Mouse (Mus musculus) forebrain, embryonic 15.5 days (tissue): ENCODE data around the gene Cecr2. TPM values are rescaled to one million over a fixed set of nuclear protein-coding genes. Genes with fewer than 3 reads are reported as not detected.

ENCODE experiments used
- ATAC-seq: fragments of 200-750 bp; cut with Nextera tagmentation; replicated peaks from 2 replicates; pipeline ENCODE4 v1.8.0; 2017; ENCODE audit warnings: mild to moderate bottlenecking, moderate TSS enrichment, moderate library complexity
- H3K27ac ChIP-seq: fragments of 300-500 bp; sonication (generic); replicated peaks from 2 replicates; pipeline ENCODE4 v1.5.1; 2015; ENCODE audit warnings: mild to moderate bottlenecking, inconsistent platforms
- H3K27me3 ChIP-seq: fragments of 300-500 bp; sonication (generic); 2 replicates; pipeline ENCODE4 v1.6.1; 2015; ENCODE audit warnings: inconsistent platforms
- H3K36me3 ChIP-seq: fragments of 300-500 bp; sonication (generic); 2 replicates; pipeline ENCODE4 v1.6.1; 2015; ENCODE audit warnings: mild to moderate bottlenecking, inconsistent platforms
- H3K4me1 ChIP-seq: fragments of 300-500 bp; sonication (generic); 2 replicates; pipeline ENCODE4 v1.6.1; 2015; ENCODE audit warnings: inconsistent platforms
- H3K4me2 ChIP-seq: fragments of 300-500 bp; sonication (generic); replicated peaks from 2 replicates; pipeline ENCODE4 v1.6.1; 2015; ENCODE audit warnings: mild to moderate bottlenecking, inconsistent platforms
- H3K4me3 ChIP-seq: fragments of 300-500 bp; sonication (generic); 2 replicates; pipeline ENCODE4 v1.5.1; 2015; ENCODE audit warnings: mild to moderate bottlenecking, inconsistent platforms
- H3K9ac ChIP-seq: fragments of 300-500 bp; sonication (generic); replicated peaks from 2 replicates; pipeline ENCODE4 v1.6.1; 2015; ENCODE audit warnings: mild to moderate bottlenecking, inconsistent platforms
- H3K9me3 ChIP-seq: fragments of 300-500 bp; sonication (generic); 2 replicates; pipeline ENCODE4 v1.6.1; 2016; ENCODE audit warnings: inconsistent platforms
- WGBS: fragments of 180-500 bp; shearing (Covaris S2); methylation state at CpG from one replicate; pipeline ENCODE4 v1.1.7; 2015; ENCODE audit warnings: mixed read lengths; 5-methylcytosine and 5-hydroxymethylcytosine counted together
- polyA plus RNA-seq: library from polyadenylated mRNA; unstranded; fragments of >200 nt; fragmentation: Nextera tagmentation; extraction: Ambion mirVana; gene quantifications from 2 replicates; pipeline ENCODE4 v1.2.1, GENCODE M21; 2015

The Cecr2 gene
- 5.7 and 7.1 TPM in 2 replicates for polyA plus RNA-seq

DNA sequence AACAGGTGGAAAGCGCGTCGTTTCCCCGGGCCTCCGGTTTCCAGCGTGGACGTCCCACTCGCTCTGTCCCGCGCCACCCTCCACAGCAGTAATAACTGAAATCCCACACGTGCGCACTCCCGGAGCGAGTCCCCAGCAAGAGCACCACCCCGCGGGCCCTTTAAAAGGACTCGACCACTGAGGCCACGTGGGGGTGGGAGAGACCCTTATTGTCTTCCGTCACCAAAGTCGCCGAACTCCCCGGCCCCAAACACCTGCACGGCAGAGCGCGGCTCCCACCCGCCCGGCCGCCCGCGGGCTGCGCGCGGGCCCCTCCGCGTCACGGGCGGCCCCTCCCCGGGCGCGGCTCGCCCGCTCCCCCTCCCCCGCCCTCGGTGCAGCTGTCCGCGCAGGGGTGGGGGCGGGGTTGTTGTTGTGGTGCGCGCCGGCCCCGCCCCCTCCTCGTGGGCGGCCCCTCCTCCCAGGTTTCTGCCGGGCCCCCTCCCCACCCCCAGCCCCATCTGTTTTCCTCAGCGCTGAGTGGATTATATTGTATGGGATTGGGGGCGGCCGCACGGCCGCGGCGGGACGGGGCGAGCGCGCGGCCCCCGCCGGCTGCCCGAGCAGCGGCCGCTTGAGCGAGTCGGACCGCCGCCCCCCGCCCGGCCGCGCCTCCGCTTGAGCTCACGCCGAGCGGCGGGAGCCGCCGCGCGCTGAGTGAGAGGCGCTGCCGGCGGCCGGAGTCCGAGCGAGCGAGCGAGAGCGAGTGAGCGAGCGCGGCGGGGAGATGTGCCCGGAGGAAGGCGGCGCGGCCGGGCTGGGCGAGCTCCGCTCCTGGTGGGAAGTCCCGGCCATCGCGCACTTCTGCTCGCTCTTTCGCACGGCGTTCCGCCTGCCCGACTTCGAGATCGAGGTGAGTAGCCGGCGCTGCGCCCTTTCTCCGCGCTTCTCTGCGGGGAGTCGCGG, at the start of gene Cecr2:
Cecr2 (plus strand) TSS at position 554 of the 945 bp plus-strand sequence.
- peak within 1 kb of the TSS; percentile 95 for H3K4me2 ChIP-seq
- under 1% methylated on average over 110 of the region's 127 CpGs for WGBS

DNA sequence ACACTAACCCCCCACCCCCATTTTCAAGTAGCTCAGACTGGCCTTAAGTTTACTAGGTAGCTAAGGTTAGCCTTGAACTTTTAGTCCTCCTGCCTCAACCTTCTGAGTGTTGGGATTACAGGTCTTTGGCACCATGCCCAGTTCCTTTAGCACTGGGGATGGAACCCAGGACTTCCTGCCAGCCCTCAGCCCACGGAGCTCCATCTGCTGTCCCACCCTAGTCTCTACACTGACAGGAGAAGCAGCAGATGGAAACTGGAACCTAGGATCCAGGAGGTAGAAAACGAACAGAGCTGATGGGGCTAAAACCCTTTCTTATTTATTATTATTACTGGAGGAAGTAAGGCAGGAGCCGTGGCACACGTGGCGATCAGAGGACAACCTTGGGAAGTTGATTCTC, 48.6 kb upstream of the Cecr2 start:
- Histone ChIP-seq H3K36me3 (no peaks in the 10 kb centered on the region), H3K4me2 (no peak overlapping the region), H3K9ac (no peak overlapping the region), H3K9me3 (no peaks in the 10 kb centered on the region), H3K4me3 (no peak overlapping the region), H3K27me3 (no peaks in the 10 kb centered on the region), H3K27ac (no peak overlapping the region), H3K4me1 (no peaks in the 10 kb centered on the region)
- 66% methylated on average over 5 of the region's 5 CpGs for WGBS
- no peak for ATAC-seq

More for the DNA sequence above, at the start of gene Cecr2:
- Histone ChIP-seq H3K36me3 (no peaks in the 10 kb centered on the region), H3K9ac (peak within 1 kb of the TSS; percentile 72), H3K4me3 (peak within 1 kb of the TSS; percentile 96), H3K27ac (peak within 1 kb of the TSS; percentile 98), H3K27me3 (no peaks in the 10 kb centered on the region), H3K4me1 (peaks cover 16% of the 10 kb centered on the region), H3K9me3 (no peaks in the 10 kb centered on the region)
- peak; percentile 90 for ATAC-seq

DNA sequence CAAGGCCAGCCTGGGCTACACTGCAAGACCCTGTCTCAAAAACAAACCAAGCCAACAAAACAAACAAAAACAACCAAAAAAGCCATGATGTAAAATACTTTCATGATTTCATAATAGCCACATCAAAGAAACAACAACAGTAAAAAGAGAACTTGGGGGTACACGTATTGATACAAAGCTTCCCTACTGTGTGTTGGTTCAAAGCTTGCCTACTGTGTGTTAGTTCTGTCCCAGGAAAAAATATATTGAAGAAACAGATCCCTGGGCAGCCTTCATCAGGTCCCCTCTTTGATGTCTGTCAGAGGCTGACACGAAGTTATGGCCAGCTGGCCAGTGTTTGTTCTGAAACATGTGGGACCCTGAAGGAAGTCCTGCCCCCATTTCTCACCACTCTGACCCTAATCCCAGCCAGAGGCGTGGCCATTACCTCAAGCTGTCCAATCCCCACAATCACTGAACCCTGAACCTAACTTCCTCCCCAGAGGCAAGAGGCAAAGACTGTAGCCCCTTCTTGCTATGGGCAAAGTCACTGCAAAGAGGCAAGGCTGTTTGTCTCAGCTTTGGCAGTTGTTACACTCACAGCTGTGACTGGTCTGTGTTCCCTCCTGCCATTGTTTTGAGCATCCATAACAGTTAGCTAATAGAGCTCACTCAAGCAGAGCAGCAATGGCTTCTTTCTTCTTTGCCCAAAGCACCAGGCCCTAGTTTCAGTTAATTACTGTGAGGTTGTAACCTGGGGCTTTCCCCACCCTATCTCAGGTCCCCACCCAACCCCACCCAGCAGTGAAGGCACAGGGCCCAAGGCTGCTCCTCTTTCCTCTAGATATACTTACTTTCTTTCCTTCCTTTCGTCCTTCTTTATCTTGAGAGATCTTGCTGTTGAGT, 47.4 kb upstream of the Cecr2 start:
- Histone ChIP-seq H3K9me3 (no peaks in the 10 kb centered on the region), H3K4me2 (no peak overlapping the region), H3K9ac (no peak overlapping the region), H3K27me3 (no peaks in the 10 kb centered on the region), H3K4me3 (no peak overlapping the region), H3K27ac (no peak overlapping the region), H3K4me1 (no peaks in the 10 kb centered on the region), H3K36me3 (no peaks in the 10 kb centered on the region)
- WGBS = 63% methylated on average over 4 of the region's 4 CpGs
- no peak for ATAC-seq

DNA sequence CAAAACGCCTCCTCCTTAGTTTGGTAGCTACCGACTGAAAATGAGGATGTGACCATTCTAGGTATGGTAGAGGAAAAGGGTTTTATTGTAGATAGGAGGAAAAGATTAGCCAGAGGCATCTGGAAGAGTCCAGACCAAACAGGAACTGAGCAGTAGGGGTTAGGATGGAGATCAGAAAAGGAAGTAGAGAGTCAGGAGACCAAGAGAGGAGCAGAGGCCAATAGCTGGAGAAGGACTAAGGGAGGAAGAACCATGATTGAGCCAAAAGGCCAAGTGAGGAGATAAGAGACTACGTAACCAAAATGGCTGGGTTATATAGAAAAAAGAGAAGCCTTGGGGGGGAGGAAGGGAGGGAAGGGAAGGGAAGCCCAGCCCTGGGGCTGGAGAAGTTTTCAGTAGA, 46.0 kb upstream of the Cecr2 start:
- no peaks in the 10 kb centered on the region for H3K27me3 ChIP-seq
- WGBS = 95% methylated on average over 3 of the region's 3 CpGs
- H3K27ac ChIP-seq = no peak overlapping the region
- ATAC-seq = no peak
- no peak overlapping the region for H3K9ac ChIP-seq
- no peaks in the 10 kb centered on the region for H3K36me3 ChIP-seq
- no peaks in the 10 kb centered on the region for H3K4me1 ChIP-seq
- no peak overlapping the region for H3K4me3 ChIP-seq
- H3K9me3 ChIP-seq = no peaks in the 10 kb centered on the region
- no peak overlapping the region for H3K4me2 ChIP-seq

DNA sequence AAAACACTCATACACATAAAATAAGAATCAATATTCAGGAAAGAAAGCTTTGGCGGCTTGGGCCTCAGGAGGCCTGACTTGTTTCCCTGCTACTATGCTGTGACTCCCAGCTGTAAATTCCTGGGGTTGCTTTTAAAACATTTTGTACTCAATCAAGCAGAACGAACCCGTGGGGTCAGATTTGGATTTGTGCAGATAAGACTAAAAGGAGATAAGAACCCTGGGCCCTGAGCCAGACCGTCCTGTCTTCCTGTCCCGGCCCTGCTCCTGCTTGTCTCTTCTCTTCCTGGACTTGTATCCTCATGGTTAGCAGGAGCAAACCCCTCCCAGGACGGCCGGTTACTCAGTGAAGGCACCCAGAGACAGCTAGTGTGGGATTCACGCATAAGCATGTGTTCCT, 41.1 kb upstream of the Cecr2 start:
- no peaks in the 10 kb centered on the region for H3K9me3 ChIP-seq
- no peak for ATAC-seq
- H3K36me3 ChIP-seq = no peaks in the 10 kb centered on the region
- H3K9ac ChIP-seq = no peak overlapping the region
- no peaks in the 10 kb centered on the region for H3K4me1 ChIP-seq
- H3K4me2 ChIP-seq = no peak overlapping the region
- H3K27ac ChIP-seq = no peak overlapping the region
- WGBS = 68% methylated on average over 8 of the region's 8 CpGs
- no peak overlapping the region for H3K4me3 ChIP-seq
- no peaks in the 10 kb centered on the region for H3K27me3 ChIP-seq

DNA sequence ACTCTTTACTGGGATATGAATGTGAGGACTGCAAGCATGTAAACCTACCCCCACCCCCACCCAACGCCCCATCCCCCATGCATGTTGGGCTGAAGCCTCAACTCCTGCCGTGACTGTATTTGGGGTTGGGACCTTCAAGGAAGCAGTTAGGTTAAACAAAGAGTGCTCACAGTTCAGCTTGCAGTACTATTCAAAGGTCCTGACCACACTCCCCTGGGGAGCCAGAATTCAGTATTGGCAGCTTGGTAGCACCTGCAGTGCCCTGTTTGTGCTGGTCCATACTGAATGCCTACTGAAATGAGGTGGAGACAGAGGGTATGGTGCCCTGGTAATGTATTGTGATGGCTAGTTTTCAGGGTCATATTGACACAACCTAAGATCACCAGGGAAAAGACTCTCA, 39.1 kb upstream of the Cecr2 start:
- Histone ChIP-seq H3K36me3 (no peaks in the 10 kb centered on the region), H3K27me3 (no peaks in the 10 kb centered on the region), H3K4me2 (no peak overlapping the region), H3K9me3 (no peaks in the 10 kb centered on the region), H3K27ac (no peak overlapping the region), H3K4me3 (no peak overlapping the region), H3K4me1 (no peaks in the 10 kb centered on the region), H3K9ac (no peak overlapping the region)
- no peak for ATAC-seq
- WGBS = 52% methylated on average over 2 of the region's 2 CpGs

DNA sequence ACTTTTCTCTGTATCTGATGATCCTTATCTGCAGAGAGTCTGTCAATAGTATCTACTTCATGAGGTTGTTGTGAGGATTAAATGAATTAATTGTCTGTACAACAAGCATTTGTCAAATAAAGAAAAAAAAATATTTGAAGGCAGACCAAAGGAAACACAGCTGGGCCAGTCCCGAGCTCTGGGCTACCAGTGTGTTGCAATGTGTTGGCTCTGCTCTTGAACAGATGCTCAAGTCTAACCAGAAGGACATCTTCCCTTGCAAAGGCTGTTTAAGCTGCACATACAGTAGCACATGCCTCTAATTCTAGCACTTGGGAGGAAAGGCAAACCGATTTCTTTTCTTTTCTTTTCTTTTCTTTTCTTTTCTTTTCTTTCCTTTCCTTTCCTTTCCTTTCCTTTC, 37.2 kb upstream of the Cecr2 start:
- Histone ChIP-seq H3K4me1 (no peaks in the 10 kb centered on the region), H3K4me3 (no peak overlapping the region), H3K4me2 (no peak overlapping the region), H3K9me3 (no peaks in the 10 kb centered on the region), H3K9ac (no peak overlapping the region), H3K27ac (no peak overlapping the region), H3K36me3 (no peaks in the 10 kb centered on the region), H3K27me3 (no peaks in the 10 kb centered on the region)
- 77% methylated on average over 2 of the region's 2 CpGs for WGBS
- no peak for ATAC-seq

- Histone ChIP-seq H3K4me1 (no peaks in the 10 kb centered on the region), H3K4me2 (no peak overlapping the region), H3K4me3 (no peak overlapping the region), H3K27me3 (no peaks in the 10 kb centered on the region), H3K36me3 (no peaks in the 10 kb centered on the region), H3K9ac (no peak overlapping the region), H3K27ac (no peak overlapping the region), H3K9me3 (no peaks in the 10 kb centered on the region)
- no peak for ATAC-seq
- WGBS = 90% methylated on average over 8 of the region's 8 CpGs
Measured at GRCm38 (mm10) chr6:120635391-120636028, 30.7 kb upstream of the Cecr2 start.

DNA sequence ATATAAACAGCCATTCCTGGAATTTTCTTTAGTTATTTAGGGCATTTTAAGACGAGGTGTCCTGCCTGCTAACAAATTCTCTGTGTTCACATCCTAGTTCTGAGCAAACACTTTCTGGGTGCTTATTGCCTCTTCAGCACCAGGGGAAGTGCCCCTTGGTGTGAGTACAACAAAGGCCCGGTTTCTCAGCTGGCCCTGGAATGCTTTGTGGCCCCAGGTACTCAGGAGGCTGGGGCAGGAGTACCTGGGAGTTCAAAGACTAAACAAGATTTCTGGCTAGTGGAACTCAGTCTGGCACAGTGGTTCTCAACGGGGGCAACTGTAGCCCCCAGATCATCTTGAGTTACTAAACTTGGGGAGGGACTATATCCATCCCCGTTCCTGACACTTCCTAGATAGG, 26.6 kb upstream of the Cecr2 start:
- Histone ChIP-seq H3K4me3 (no peak overlapping the region), H3K27me3 (no peaks in the 10 kb centered on the region), H3K4me2 (no peak overlapping the region), H3K36me3 (no peaks in the 10 kb centered on the region), H3K4me1 (no peaks in the 10 kb centered on the region), H3K27ac (no peak overlapping the region), H3K9me3 (no peaks in the 10 kb centered on the region), H3K9ac (no peak overlapping the region)
- WGBS = 32% methylated on average over 4 of the region's 4 CpGs
- ATAC-seq = no peak

DNA sequence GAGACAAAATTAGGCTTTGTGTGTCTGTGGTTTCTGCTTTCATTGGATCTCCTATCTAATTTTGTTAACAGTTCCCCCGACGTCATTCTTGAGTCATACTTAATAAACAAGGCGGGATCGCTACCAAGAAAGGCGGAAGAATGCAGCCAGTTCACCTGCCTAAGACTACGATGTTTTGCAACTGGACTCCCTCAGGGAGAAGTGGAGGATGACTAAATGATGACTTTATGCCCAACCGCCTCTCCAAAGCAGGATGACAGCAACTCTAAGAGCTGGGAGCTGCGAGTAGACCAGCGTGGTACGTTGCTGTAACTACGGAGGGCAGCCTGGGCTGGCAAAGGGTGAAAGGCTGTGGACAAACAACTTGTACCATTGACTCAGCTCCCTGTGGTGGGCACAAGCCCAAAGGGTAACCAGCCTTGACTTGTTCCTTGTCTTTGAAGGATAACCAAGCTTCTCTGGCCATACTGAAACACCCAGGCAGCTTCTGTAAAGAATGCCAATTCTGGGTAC, 24.2 kb upstream of the Cecr2 start:
- no peaks in the 10 kb centered on the region for H3K4me1 ChIP-seq
- no peak overlapping the region for H3K27ac ChIP-seq
- no peaks in the 10 kb centered on the region for H3K36me3 ChIP-seq
- H3K27me3 ChIP-seq = no peaks in the 10 kb centered on the region
- H3K4me3 ChIP-seq = no peak overlapping the region
- no peaks in the 10 kb centered on the region for H3K9me3 ChIP-seq
- no peak for ATAC-seq
- H3K4me2 ChIP-seq = no peak overlapping the region
- 93% methylated on average over 11 of the region's 11 CpGs for WGBS
- H3K9ac ChIP-seq = no peak overlapping the region

DNA sequence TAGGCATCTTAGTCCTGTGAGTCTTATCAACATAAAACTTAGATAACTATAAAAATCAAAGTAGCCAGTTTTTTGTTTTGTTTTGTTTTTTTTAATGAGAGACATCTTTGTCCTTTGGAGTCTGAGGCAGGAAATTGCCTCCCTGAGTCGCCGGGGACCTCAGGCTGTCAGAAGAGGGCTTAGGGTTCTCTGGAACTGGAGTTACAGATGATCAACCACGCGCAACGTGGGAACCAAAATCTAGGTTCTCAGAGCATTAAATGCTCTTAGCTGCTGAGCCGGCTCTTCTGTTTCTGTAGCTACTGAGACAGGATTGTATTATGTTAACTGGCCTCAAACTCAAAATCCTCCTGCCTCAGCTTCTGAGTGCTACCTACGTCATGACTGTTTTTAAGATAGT, 22.4 kb upstream of the Cecr2 start:
- no peaks in the 10 kb centered on the region for H3K9me3 ChIP-seq
- H3K4me2 ChIP-seq = no peak overlapping the region
- H3K4me1 ChIP-seq = no peaks in the 10 kb centered on the region
- no peaks in the 10 kb centered on the region for H3K36me3 ChIP-seq
- no peak for ATAC-seq
- no peak overlapping the region for H3K9ac ChIP-seq
- H3K27ac ChIP-seq = no peak overlapping the region
- H3K4me3 ChIP-seq = no peak overlapping the region
- WGBS = 66% methylated on average over 7 of the region's 7 CpGs
- H3K27me3 ChIP-seq = no peaks in the 10 kb centered on the region
